Mouse (Mus musculus) hindbrain, embryonic 10.5 days (tissue): ENCODE measurements around the gene Vmn2r85. TPM values are rescaled to one million over a fixed set of nuclear protein-coding genes. Genes with fewer than 3 reads are reported as not detected.
A peak's percentile ranks its signal among the peaks of the same experiment; 100 is the strongest.
"Not testable (repeated sequence)": the region's sequence is repeated elsewhere in the genome, so short reads cannot be mapped to it uniquely, and the experiment has no call there.

Experiments used
- DNase-seq: peaks from one replicate; pipeline ENCODE4 v3.0.0-alpha.2; 2017; ENCODE audit warnings: low spot score
- H3K27ac ChIP-seq: fragments of 300-500 bp; sonication (generic); 2 replicates; pipeline ENCODE4 v1.5.1; 2016; ENCODE audit warnings: mild to moderate bottlenecking, moderate library complexity
- H3K27me3 ChIP-seq: fragments of 300-500 bp; sonication (generic); 2 replicates; pipeline ENCODE4 v1.6.1; 2016; ENCODE audit warnings: mild to moderate bottlenecking; ENCODE audit not compliant: poor library complexity, insufficient read depth, severe bottlenecking
- H3K36me3 ChIP-seq: fragments of 300-500 bp; sonication (generic); 2 replicates; pipeline ENCODE4 v1.6.1; 2016; ENCODE audit warnings: mild to moderate bottlenecking, moderate library complexity
- H3K4me1 ChIP-seq: fragments of 300-500 bp; sonication (generic); replicated peaks from 2 replicates; pipeline ENCODE4 v1.6.1; 2016; ENCODE audit warnings: mild to moderate bottlenecking
- H3K4me3 ChIP-seq: fragments of 300-500 bp; sonication (generic); 2 replicates; pipeline ENCODE4 v1.5.1; 2016; ENCODE audit warnings: mild to moderate bottlenecking, moderate library complexity
- H3K9me3 ChIP-seq: fragments of 300-500 bp; sonication (generic); 2 replicates; pipeline ENCODE4 v1.6.1; 2016; ENCODE audit warnings: mild to moderate bottlenecking, moderate library complexity
- WGBS: fragments of 180-500 bp; shearing (Covaris S2); methylation state at CpG from one replicate; pipeline ENCODE4 v1.1.7; 2016; 5-methylcytosine and 5-hydroxymethylcytosine counted together
- polyA plus RNA-seq: library from polyadenylated mRNA; unstranded; fragments of >200 nt; fragmentation: Nextera tagmentation; extraction: Ambion mirVana; gene quantifications from 2 replicates; pipeline ENCODE4 v1.2.1, GENCODE M21; 2016

The Vmn2r85 gene
- not detected in 2 replicates for polyA plus RNA-seq

DNA sequence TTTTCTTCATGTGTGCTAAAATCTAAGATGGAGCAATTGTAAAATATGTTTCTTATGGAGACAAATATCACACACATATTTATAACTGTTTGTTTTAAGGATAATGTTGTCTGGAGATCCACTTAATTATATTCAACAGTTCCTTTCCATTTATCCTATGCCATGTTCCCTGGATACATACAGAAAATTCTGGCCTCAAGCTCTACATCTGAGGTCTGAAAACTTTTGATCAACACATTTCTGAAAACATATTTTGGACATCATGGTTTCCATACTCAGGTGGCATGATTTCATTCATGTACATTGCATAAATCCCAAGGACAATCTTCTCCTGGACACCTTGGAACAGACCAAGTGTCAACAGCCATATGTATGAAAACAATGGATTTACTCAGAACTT lies at the start of gene Vmn2r85:
Gene Vmn2r85, minus strand, starts transcription at position 101 of the 400 bp plus-strand sequence.
- H3K9me3 ChIP-seq, DNase-seq, H3K4me1 ChIP-seq, H3K27me3 ChIP-seq, H3K4me3 ChIP-seq, H3K27ac ChIP-seq, H3K36me3 ChIP-seq: not testable (repeated sequence)

- Histone ChIP-seq H3K9me3 (no peaks in the 10 kb centered on the region), H3K27me3 (no peaks in the 10 kb centered on the region), H3K36me3 (no peaks in the 10 kb centered on the region), H3K4me3 (peak overlapping the region; percentile 54), H3K27ac (peak overlapping the region; percentile 85), H3K4me1 (peaks cover 4% of the 10 kb centered on the region; the same call in 1 of the 2 replicates)
- DNase-seq = peak; percentile 82
- WGBS = 5% methylated on average over 36 of the region's 36 CpGs
Measured at GRCm38 (mm10) chr10:130470311-130470760, 40.8 kb upstream of the Vmn2r85 start.

DNA sequence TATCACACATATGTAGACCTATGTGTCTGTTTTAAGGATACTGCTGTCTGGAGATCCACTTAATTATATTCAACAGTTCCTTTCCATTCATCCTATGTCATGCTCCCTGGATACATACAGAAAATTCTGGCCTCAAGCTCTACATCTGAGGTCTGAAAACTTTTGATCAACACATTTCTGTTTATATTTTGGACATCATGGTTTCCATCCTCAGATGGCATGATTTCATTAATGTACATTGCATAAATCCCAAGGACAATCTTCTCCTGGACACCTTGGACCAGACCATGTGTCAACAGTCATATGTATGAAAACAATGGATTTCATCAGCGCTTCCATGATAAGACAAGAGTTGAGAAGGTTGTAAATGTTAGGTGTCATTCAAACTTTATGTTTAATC lies 26.4 kb upstream of the Vmn2r85 start, which contains the start of gene Vmn2r86:
Gene Vmn2r86, minus strand, starts transcription at position 101 of the 400 bp plus-strand sequence.
- not testable (repeated sequence) for H3K4me3 ChIP-seq, DNase-seq, H3K36me3 ChIP-seq, H3K4me1 ChIP-seq, H3K27ac ChIP-seq, H3K27me3 ChIP-seq, H3K9me3 ChIP-seq
- WGBS = 92% methylated on average over 1 of the region's 1 CpGs

DNA sequence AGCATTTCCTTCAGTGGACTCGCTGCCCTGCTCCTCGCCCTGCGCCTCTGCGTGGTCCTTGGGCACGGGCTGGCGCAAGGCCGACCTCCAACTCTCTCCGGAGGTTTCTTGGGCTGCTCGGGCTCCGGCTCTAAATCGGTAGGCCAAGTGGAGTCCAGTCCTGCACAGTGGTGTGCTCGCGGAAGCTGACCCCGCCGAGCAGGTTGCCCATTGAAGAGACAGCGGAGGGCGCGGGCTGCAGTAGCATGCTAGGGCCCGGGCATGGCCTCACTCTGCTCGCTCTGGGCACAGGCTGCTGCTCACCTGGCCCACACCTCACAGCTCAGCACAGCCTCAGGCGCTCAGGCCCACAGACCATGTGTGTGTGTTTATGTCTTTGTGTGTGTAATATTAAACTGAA lies 15.3 kb upstream of the Vmn2r85 start:
- Histone ChIP-seq H3K9me3 (peaks cover 3% of the 10 kb centered on the region; the same call in 1 of the 2 replicates), H3K4me1 (no peaks in the 10 kb centered on the region), H3K27me3 (no peaks in the 10 kb centered on the region), H3K4me3 (no peak overlapping the region), H3K36me3 (no peaks in the 10 kb centered on the region), H3K27ac (no peak overlapping the region)
- DNase-seq = no peak
- 90% methylated on average over 21 of the region's 21 CpGs for WGBS

- not testable (repeated sequence) for H3K4me1 ChIP-seq, H3K27ac ChIP-seq, H3K27me3 ChIP-seq, H3K36me3 ChIP-seq, DNase-seq, H3K4me3 ChIP-seq, H3K9me3 ChIP-seq
- 88% methylated on average over 11 of the region's 11 CpGs for WGBS
Measured at GRCm38 (mm10) chr10:130434185-130434898, 4.8 kb upstream of the Vmn2r85 start.

GRCm38 (mm10) chr10:130422368-130422767 lies 7.1 kb downstream of the Vmn2r85 start:
- H3K4me3 ChIP-seq, H3K36me3 ChIP-seq, H3K9me3 ChIP-seq, H3K27ac ChIP-seq, DNase-seq, H3K27me3 ChIP-seq, H3K4me1 ChIP-seq: not testable (repeated sequence)
- 83% methylated on average over 2 of the region's 2 CpGs for WGBS

GRCm38 (mm10) chr10:130420401-130420800 lies 9.1 kb downstream of the Vmn2r85 start:
- Histone ChIP-seq H3K4me1 (no peaks in the 10 kb centered on the region), H3K4me3 (no peak overlapping the region), H3K27me3 (no peaks in the 10 kb centered on the region), H3K27ac (no peak overlapping the region), H3K9me3 (no peaks in the 10 kb centered on the region), H3K36me3 (no peaks in the 10 kb centered on the region)
- DNase-seq = no peak
- whole genome bisulfite sequencing = 81% methylated on average over 3 of the region's 3 CpGs

- H3K27me3 ChIP-seq, H3K27ac ChIP-seq, H3K4me1 ChIP-seq, H3K4me3 ChIP-seq, H3K9me3 ChIP-seq, H3K36me3 ChIP-seq, DNase-seq: not testable (repeated sequence)
- WGBS = 59% methylated on average over 2 of the region's 2 CpGs
Measured at GRCm38 (mm10) chr10:130419954-130420353, 9.5 kb downstream of the Vmn2r85 start.

GRCm38 (mm10) chr10:130416352-130416751 lies 13.2 kb downstream of the Vmn2r85 start:
- H3K4me3 ChIP-seq, DNase-seq, H3K36me3 ChIP-seq, H3K4me1 ChIP-seq, H3K27ac ChIP-seq, H3K9me3 ChIP-seq, H3K27me3 ChIP-seq: not testable (repeated sequence)

DNA sequence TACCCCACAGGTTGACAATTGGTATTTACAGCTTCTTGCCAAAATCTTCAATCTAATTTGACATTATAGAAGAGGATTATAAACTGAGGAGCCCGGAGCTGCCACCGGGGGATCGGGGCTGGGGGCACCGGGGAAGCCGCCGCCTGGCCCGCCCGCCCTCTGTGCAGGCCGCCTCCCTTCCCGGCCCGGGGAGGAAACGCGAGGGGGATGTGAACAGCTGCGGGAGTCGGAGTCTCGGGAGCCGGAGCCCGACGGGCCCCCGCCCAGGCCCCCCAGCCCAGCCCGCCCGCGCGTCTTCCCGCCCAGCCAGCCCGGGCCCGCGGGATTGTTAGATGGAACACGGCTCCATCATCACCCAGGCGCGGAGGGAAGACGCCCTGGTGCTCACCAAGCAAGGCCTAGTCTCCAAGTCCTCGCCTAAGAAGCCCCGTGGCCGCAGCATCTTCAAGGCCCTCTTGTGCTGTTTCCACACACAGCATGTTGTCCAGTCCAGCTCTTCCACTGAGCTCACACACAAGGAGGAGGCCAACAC lies 17.3 kb downstream of the Vmn2r85 start:
- H3K4me1 ChIP-seq, H3K27me3 ChIP-seq, DNase-seq, H3K27ac ChIP-seq, H3K9me3 ChIP-seq, H3K4me3 ChIP-seq, H3K36me3 ChIP-seq: not testable (repeated sequence)
- 75% methylated on average over 35 of the region's 35 CpGs for WGBS

- no peak within 1 kb of the TSS for H3K27ac ChIP-seq
- no peaks in the 10 kb centered on the region for H3K36me3 ChIP-seq
- H3K4me3 ChIP-seq = no peak within 1 kb of the TSS
- no peak for DNase-seq
- H3K4me1 ChIP-seq = no peaks in the 10 kb centered on the region
- H3K9me3 ChIP-seq = no peaks in the 10 kb centered on the region
- H3K27me3 ChIP-seq = no peaks in the 10 kb centered on the region
Measured at GRCm38 (mm10) chr10:130394232-130394631, 35.3 kb downstream of the Vmn2r85 start, which contains the start of gene Vmn2r84. Vmn2r84 (minus strand) TSS chr10:130394332.

DNA sequence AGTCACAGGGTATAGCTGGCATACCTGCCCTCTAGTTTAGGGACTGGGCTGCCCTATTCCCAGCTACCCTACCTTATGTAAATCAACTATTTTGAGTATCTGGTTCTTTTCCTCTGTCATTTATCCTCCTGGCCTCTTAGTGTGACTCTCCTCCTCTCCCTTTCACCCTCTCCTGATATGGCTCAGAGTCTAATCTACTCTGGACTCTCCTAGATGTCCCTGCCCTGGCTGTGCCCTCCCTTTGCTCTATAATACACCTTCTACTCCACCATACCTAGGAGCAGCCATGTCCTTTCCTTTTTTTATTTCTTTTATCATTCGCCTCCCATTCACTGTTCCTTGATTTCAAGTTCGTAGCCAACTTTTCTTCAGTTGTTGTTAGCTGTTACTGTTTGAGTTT lies 54.4 kb downstream of the Vmn2r85 start:
- 87% methylated on average over 2 of the region's 2 CpGs for WGBS
- H3K9me3 ChIP-seq = no peaks in the 10 kb centered on the region

GRCm38 (mm10) chr10:130372491-130373173 lies 56.9 kb downstream of the Vmn2r85 start:
- Histone ChIP-seq H3K27me3 (no peaks in the 10 kb centered on the region), H3K4me1 (no peaks in the 10 kb centered on the region), H3K27ac (no peak overlapping the region), H3K9me3 (no peaks in the 10 kb centered on the region), H3K4me3 (no peak overlapping the region), H3K36me3 (no peaks in the 10 kb centered on the region)
- DNase-seq = no peak
- 84% methylated on average over 2 of the region's 2 CpGs for WGBS

More for the DNA sequence above, 54.4 kb downstream of the Vmn2r85 start:
- no peak overlapping the region for H3K27ac ChIP-seq
- no peaks in the 10 kb centered on the region for H3K4me1 ChIP-seq
- no peaks in the 10 kb centered on the region for H3K36me3 ChIP-seq
- DNase-seq = no peak
- H3K27me3 ChIP-seq = no peaks in the 10 kb centered on the region
- no peak overlapping the region for H3K4me3 ChIP-seq
